Mouse (Mus musculus) heart, embryonic 13.5 days (tissue): Measurements from ENCODE around the gene Clptm1. TPM values are rescaled to one million over a fixed set of nuclear protein-coding genes. Genes with fewer than 3 reads are reported as not detected.
A peak's percentile ranks its signal among the peaks of the same experiment; 100 is the strongest.
"Not testable (repeated sequence)": the region's sequence is repeated elsewhere in the genome, so short reads cannot be mapped to it uniquely, and the experiment has no call there.

Source experiments
- ATAC-seq: fragments of 200-750 bp; cut with Nextera tagmentation; 2 replicates; pipeline ENCODE4 v1.8.0; 2017; ENCODE audit warnings: moderate TSS enrichment; ENCODE audit not compliant: insufficient number of reproducible peaks, low FRiP score, low TSS enrichment; ENCODE audit errors: extremely low read depth
- H3K27ac ChIP-seq: fragments of 300-500 bp; sonication (generic); replicated peaks from 2 replicates; pipeline ENCODE4 v1.5.1; 2015; ENCODE audit warnings: moderate library complexity, mild to moderate bottlenecking, inconsistent platforms
- H3K27me3 ChIP-seq: fragments of 300-500 bp; sonication (generic); replicated peaks from 2 replicates; pipeline ENCODE4 v1.6.1; 2015; ENCODE audit warnings: mild to moderate bottlenecking, inconsistent platforms
- H3K36me3 ChIP-seq: fragments of 300-500 bp; sonication (generic); 2 replicates; pipeline ENCODE4 v1.6.1; 2015; ENCODE audit warnings: mild to moderate bottlenecking, inconsistent platforms
- H3K4me1 ChIP-seq: fragments of 300-500 bp; sonication (generic); 2 replicates; pipeline ENCODE4 v1.6.1; 2015; ENCODE audit warnings: inconsistent platforms
- H3K4me2 ChIP-seq: fragments of 300-500 bp; sonication (generic); 2 replicates; pipeline ENCODE4 v1.6.1; 2015; ENCODE audit warnings: inconsistent platforms, mild to moderate bottlenecking, moderate library complexity
- H3K4me3 ChIP-seq: fragments of 300-500 bp; sonication (generic); 2 replicates; pipeline ENCODE4 v1.5.1; 2015; ENCODE audit warnings: moderate library complexity, mild to moderate bottlenecking, inconsistent platforms
- H3K9ac ChIP-seq: fragments of 300-500 bp; sonication (generic); 2 replicates; pipeline ENCODE4 v1.6.1; 2015; ENCODE audit warnings: inconsistent platforms, mild to moderate bottlenecking, moderate library complexity
- H3K9me3 ChIP-seq: fragments of 300-500 bp; sonication (generic); 2 replicates; pipeline ENCODE4 v1.6.1; 2016; ENCODE audit warnings: inconsistent platforms
- WGBS: fragments of 180-500 bp; shearing (Covaris S2); methylation state at CpG from one replicate; pipeline ENCODE4 v1.1.7; 2015; ENCODE audit warnings: mixed read lengths; 5-methylcytosine and 5-hydroxymethylcytosine counted together
- polyA plus RNA-seq: library from polyadenylated mRNA; unstranded; fragments of >200 nt; fragmentation: Nextera tagmentation; extraction: Ambion mirVana; gene quantifications from 2 replicates; pipeline ENCODE4 v1.2.1, GENCODE M21; 2015

Clptm1 gene
- polyA plus RNA-seq, 1 experiment from 2014 or later, result 74.5 TPM

DNA sequence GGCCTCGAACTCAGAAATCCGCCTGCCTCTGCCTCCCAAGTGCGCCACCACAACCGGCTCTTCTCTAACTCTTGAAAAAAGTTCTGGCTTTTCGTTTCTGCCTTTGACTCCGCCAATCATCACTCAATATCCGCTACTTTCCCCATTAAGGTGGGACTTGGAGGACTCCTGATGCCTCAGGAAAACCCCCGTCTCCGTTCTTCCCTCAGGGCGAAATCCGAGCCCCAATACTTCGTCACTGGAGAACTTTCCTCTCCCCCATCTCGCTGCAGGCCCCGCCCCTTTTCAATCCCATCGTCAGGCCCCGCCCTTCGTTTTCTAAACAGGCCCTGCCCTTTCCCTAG is 36.7 kb downstream of the Clptm1 start:
- Histone ChIP-seq H3K9ac (peak overlapping the region; percentile 64), H3K4me2 (peak overlapping the region; percentile 93), H3K27me3 (no peaks in the 10 kb centered on the region; the same call in 1 of the 2 replicates), H3K27ac (peak overlapping the region; percentile 93), H3K9me3 (no peaks in the 10 kb centered on the region), H3K36me3 (peaks cover 14% of the 10 kb centered on the region), H3K4me1 (peaks cover 12% of the 10 kb centered on the region), H3K4me3 (peak overlapping the region; percentile 84)
- WGBS, result 14% methylated on average over 17 of the region's 17 CpGs
- ATAC-seq, result no peak

DNA sequence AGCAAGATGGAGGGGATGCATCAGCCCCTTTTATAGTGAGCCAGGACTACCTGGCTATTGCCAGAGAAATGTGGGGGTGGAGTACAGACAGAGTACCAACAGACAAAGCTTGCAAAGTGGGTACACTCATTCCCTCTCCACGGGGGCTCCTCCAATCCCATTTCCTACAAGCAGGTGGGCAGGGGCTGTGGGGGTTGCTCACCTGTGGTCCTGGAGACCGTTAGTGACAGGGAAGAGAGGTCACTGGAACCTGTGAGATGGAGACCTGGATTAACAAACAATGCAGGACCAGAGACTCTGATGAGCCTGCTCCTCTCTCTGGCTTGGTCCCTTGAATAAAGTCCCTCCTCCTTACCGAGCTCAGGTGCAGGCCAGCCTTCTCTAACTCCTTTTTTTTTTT is 37.1 kb downstream of the Clptm1 start:
- no peak for ATAC-seq
- Histone ChIP-seq H3K9me3 (no peaks in the 10 kb centered on the region), H3K36me3 (peaks cover 10% of the 10 kb centered on the region), H3K4me3 (peak overlapping the region; percentile 84), H3K9ac (peak overlapping the region; percentile 64), H3K27me3 (no peaks in the 10 kb centered on the region; the same call in 1 of the 2 replicates), H3K4me2 (peak overlapping the region; percentile 93), H3K4me1 (peaks cover 12% of the 10 kb centered on the region), H3K27ac (peak overlapping the region; percentile 93; the same call in 1 of the 2 replicates)
- 56% methylated on average over 3 of the region's 3 CpGs for WGBS

- ATAC-seq, result no peak
- Histone ChIP-seq H3K4me1 (peaks cover 12% of the 10 kb centered on the region), H3K4me2 (no peak overlapping the region), H3K27me3 (peaks cover 21% of the 10 kb centered on the region), H3K27ac (no peak overlapping the region), H3K4me3 (no peak overlapping the region), H3K9ac (no peak overlapping the region), H3K9me3 (no peaks in the 10 kb centered on the region), H3K36me3 (no peaks in the 10 kb centered on the region)
- WGBS, result 59% methylated on average over 2 of the region's 2 CpGs
Measured at GRCm38 (mm10) chr7:19623433-19623832, 41.4 kb downstream of the Clptm1 start.

- WGBS, result 44% methylated on average over 6 of the region's 6 CpGs
- H3K36me3 ChIP-seq, result no peaks in the 10 kb centered on the region
- H3K27ac ChIP-seq, result no peak overlapping the region
- no peak overlapping the region for H3K4me3 ChIP-seq
- H3K27me3 ChIP-seq, result peaks cover 21% of the 10 kb centered on the region
- no peak overlapping the region for H3K4me2 ChIP-seq
- peaks cover 6% of the 10 kb centered on the region for H3K4me1 ChIP-seq
- H3K9ac ChIP-seq, result no peak overlapping the region
- no peaks in the 10 kb centered on the region for H3K9me3 ChIP-seq
- ATAC-seq, result no peak
Measured at GRCm38 (mm10) chr7:19622241-19622640, 42.6 kb downstream of the Clptm1 start.

DNA sequence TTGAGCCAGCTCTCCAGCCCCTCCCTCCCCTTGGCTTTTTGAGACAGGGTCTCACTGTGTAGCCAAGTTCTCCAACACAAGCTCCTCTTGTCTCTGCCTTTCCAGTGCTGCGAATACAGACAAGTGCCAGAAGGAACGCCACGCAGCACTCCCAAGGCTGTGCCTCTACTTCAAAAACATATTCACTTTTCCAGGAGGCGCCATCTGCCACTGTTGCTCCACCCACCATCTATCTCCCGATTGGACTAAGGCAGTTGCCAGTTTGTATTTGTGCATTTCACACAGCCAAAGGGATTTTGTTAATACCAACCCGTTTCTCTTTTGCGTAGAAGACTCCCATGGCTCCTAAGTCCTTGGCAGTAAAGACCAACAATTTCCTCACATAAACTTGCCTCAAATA is 44.0 kb downstream of the Clptm1 start:
- H3K36me3 ChIP-seq, result no peaks in the 10 kb centered on the region
- H3K4me1 ChIP-seq, result peaks cover 6% of the 10 kb centered on the region
- WGBS, result 86% methylated on average over 7 of the region's 7 CpGs
- no peak overlapping the region for H3K27ac ChIP-seq
- no peak overlapping the region for H3K9ac ChIP-seq
- no peak overlapping the region for H3K4me3 ChIP-seq
- H3K27me3 ChIP-seq, result peaks cover 21% of the 10 kb centered on the region
- no peak overlapping the region for H3K4me2 ChIP-seq
- no peak for ATAC-seq
- no peaks in the 10 kb centered on the region for H3K9me3 ChIP-seq

- H3K9me3 ChIP-seq, result no peaks in the 10 kb centered on the region
- H3K4me3 ChIP-seq, result peak overlapping the region; percentile 44
- peaks cover 21% of the 10 kb centered on the region for H3K27me3 ChIP-seq
- peak overlapping the region; percentile 75 for H3K9ac ChIP-seq
- WGBS, result 6% methylated on average over 35 of the region's 35 CpGs
- H3K27ac ChIP-seq, result no peak overlapping the region
- H3K4me2 ChIP-seq, result peak overlapping the region; percentile 73
- no peaks in the 10 kb centered on the region for H3K36me3 ChIP-seq
- H3K4me1 ChIP-seq, result peaks cover 6% of the 10 kb centered on the region
- ATAC-seq, result 0 out of 2 replicates have a peak, but pooled peaks have one; percentile 55
Measured at GRCm38 (mm10) chr7:19619004-19619801, 45.6 kb downstream of the Clptm1 start.

DNA sequence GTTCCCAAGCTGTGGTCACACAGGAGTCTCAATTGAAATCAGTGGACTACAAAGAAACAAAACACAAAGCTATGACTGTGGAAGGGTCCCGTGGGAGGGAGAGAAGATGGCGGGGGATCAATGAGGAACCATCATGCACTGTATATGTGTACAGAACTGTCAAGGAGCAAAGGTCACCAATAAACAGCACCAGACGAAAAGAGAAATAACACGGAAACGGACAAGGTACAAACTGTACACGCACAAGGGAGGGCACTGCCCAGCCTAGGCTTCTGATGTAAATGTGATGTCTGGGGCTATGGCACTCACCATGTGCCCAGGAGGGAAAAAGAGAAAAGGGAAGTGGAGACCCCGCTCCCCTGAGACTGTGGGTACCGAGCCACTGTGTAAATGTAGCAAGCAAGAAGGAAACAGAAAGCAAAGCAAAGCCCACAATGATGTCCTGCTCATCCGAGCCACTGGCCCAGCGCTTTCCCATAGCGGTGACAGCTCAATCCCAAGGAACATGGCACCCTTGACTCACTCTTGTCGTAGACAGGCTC is 49.7 kb downstream of the Clptm1 start:
- 80% methylated on average over 12 of the region's 12 CpGs for WGBS
- H3K36me3 ChIP-seq, result peaks cover 23% of the 10 kb centered on the region
- H3K4me2 ChIP-seq, result no peak overlapping the region
- no peak overlapping the region for H3K27ac ChIP-seq
- H3K9me3 ChIP-seq, result no peaks in the 10 kb centered on the region
- H3K4me1 ChIP-seq, result peaks cover 6% of the 10 kb centered on the region
- peaks cover 9% of the 10 kb centered on the region for H3K27me3 ChIP-seq
- no peak for ATAC-seq
- no peak overlapping the region for H3K4me3 ChIP-seq
- H3K9ac ChIP-seq, result no peak overlapping the region

DNA sequence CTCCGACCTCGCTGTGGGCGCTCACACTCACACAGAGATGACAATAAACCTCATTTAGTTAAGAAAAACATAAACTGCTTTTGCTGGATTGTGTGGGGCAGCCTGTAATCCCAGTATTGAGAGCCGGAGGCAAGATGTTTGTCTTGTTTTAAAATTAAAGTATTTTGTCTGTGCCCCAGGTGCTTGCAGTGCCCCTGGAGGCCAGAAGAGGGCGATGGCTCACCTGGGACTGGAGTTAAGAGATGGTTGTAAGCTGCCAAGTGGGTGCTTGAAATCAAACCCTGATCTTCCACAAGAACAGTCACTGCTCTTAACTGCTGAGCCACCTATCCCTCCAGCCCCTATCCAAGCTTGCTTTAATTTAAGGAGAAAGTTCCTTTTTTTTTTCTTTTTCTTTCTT is 53.9 kb downstream of the Clptm1 start:
- Histone ChIP-seq H3K9me3 (no peaks in the 10 kb centered on the region), H3K36me3 (peaks cover 26% of the 10 kb centered on the region), H3K4me1 (no peaks in the 10 kb centered on the region), H3K27ac (no peak overlapping the region), H3K4me2 (no peak overlapping the region), H3K27me3 (no peaks in the 10 kb centered on the region), H3K4me3 (no peak overlapping the region), H3K9ac (no peak overlapping the region)
- WGBS, result 80% methylated on average over 5 of the region's 5 CpGs
- no peak for ATAC-seq

- no peak for ATAC-seq
- Histone ChIP-seq H3K4me3 (no peak overlapping the region), H3K27me3 (no peaks in the 10 kb centered on the region), H3K27ac (no peak overlapping the region), H3K9ac (no peak overlapping the region), H3K4me1 (no peaks in the 10 kb centered on the region), H3K9me3 (no peaks in the 10 kb centered on the region), H3K4me2 (no peak overlapping the region), H3K36me3 (peaks cover 26% of the 10 kb centered on the region)
- 78% methylated on average over 12 of the region's 12 CpGs for WGBS
Measured at GRCm38 (mm10) chr7:19609641-19610332, 55.0 kb downstream of the Clptm1 start.

GRCm38 (mm10) chr7:19607291-19607690 is 57.5 kb downstream of the Clptm1 start:
- ATAC-seq, result no peak
- whole genome bisulfite sequencing, result 76% methylated on average over 5 of the region's 5 CpGs
- H3K36me3 ChIP-seq, result peaks cover 27% of the 10 kb centered on the region

DNA sequence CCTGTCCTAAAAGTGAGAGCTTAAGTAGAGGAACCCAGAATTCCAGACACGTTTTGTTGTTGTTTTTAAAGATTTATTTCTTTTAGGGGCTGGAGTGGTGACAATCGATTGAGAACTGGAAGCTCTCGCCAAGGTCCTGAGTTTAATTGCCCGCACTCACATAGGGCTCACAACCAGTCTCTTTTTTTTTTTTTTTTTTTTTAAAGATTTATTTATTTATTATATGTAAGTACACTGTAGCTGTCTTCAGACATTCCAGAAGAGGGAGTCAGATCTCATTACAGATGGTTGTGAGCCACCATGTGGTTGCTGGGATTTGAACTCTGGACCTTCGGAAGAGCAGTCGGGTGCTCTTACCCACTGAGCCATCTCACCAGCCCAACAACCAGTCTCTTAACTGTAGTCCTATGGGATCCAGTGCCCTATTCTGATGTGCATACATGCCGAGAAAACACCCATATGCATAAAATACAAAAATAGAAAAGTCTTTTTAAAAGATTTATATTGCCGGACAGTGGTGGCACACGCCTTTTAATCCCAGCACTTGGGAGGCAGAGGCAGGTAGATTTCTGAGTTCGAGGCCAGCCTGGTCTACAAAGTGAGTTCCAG is 60.1 kb downstream of the Clptm1 start:
- H3K27me3 ChIP-seq, H3K27ac ChIP-seq: not testable (repeated sequence)

More at GRCm38 (mm10) chr7:19607291-19607690, 57.5 kb downstream of the Clptm1 start:
- Histone ChIP-seq H3K27ac (no peak overlapping the region), H3K4me2 (no peak overlapping the region), H3K4me3 (no peak overlapping the region), H3K27me3 (no peaks in the 10 kb centered on the region), H3K4me1 (peaks cover 16% of the 10 kb centered on the region), H3K9ac (no peak overlapping the region), H3K9me3 (no peaks in the 10 kb centered on the region)

More for the DNA sequence above, 60.1 kb downstream of the Clptm1 start:
- ATAC-seq, H3K9me3 ChIP-seq: not testable (repeated sequence)
- H3K9ac ChIP-seq, result peak overlapping the region; percentile 98
- peak overlapping the region; percentile 84 for H3K4me2 ChIP-seq
- peaks cover 33% of the 10 kb centered on the region for H3K4me1 ChIP-seq
- H3K36me3 ChIP-seq, result peaks cover 33% of the 10 kb centered on the region
- WGBS, result 57% methylated on average over 10 of the region's 10 CpGs
- H3K4me3 ChIP-seq, result peak overlapping the region; percentile 91
